Mouse (Mus musculus): ENCODE results near the gene Ctbs.

Gene Ctbs

DNA sequence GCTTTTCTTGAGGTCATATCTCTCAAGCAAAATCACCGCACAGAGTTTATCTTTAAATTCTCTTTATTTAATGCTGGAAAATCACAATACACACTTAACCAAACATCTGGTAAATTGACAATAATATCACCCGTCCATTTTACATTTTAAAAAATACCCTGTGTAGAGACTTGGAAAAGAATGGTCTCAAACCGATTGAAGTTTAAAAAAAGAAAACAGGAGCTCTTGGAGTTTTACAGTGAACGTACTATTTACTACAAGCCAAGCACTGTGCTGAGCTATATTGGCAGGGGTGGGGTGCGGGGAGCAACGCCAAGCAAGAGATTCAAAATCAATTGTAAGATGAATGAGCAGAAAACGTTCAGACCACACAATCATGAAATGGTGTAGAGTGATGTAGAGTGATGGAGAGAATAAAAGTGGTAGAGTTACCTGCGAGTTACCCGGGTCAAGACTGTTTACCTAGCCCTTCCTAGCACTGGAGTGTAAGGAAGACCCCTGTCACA is at the start of gene Ctbs:
Gene Ctbs, plus strand, starts transcription at position 51 of the 506 bp plus-strand sequence.
- in situ Hi-C loops (cut with MboI, MseI), result loop anchor here (5.0 to 10.0 kb wide), 2 partner anchors 47 to 485 kb away; partner anchors contain the start of gene Ssx2ip

DNA sequence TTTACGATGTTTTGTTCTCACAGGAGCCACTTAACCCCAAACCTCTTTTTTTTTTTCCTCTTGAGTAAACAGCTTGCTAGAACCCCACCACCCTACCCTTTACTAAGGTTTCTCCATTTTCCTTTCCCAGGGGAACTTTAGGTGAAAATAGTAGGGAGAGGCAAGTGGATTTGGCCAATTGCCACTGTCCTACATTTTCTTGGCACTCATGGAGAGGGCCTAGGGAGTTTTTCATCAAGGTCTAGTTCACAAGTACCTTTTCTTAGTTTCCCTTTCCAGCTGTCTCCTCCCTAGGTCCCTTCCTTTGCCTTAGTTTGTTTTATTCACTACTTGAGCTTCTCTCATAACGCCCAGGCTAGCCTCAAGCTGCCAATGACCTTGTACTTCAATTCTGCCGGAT is 45.8 kb upstream of the Ctbs start:
- in situ Hi-C loops (cut with MboI, MseI), result loop anchor here (5.0 kb wide), 1 partner anchor 49 kb away; no protein-coding TSS in a partner anchor

GRCm38 (mm10) chr3:146404311-146405201 is 45.0 kb upstream of the Ctbs start, which contains the start of gene Ssx2ip:
Gene Ssx2ip, plus strand, starts transcription at chr3:146404642.
- in situ Hi-C loops (cut with MboI, MseI), result loop anchor here (5.0 kb wide), 1 partner anchor 48 kb away; no protein-coding TSS in a partner anchor

- in situ Hi-C loops (cut with MboI, MseI), result no loop called here
Observed at GRCm38 (mm10) chr3:146405213-146406006, 44.2 kb upstream of the Ctbs start.

GRCm38 (mm10) chr3:146406007-146406341 is 43.6 kb upstream of the Ctbs start:
- in situ Hi-C loops (cut with MboI, MseI), result no loop called here

GRCm38 (mm10) chr3:146407086-146407721 is 42.4 kb upstream of the Ctbs start:
- in situ Hi-C loops (cut with MboI, MseI), result no loop called here

- in situ Hi-C loops (cut with MboI, MseI), result no loop called here
Observed at GRCm38 (mm10) chr3:146410114-146410513, 39.5 kb upstream of the Ctbs start.

GRCm38 (mm10) chr3:146412008-146412407 is 37.6 kb upstream of the Ctbs start:
- in situ Hi-C loops (cut with MboI, MseI), result no loop called here

DNA sequence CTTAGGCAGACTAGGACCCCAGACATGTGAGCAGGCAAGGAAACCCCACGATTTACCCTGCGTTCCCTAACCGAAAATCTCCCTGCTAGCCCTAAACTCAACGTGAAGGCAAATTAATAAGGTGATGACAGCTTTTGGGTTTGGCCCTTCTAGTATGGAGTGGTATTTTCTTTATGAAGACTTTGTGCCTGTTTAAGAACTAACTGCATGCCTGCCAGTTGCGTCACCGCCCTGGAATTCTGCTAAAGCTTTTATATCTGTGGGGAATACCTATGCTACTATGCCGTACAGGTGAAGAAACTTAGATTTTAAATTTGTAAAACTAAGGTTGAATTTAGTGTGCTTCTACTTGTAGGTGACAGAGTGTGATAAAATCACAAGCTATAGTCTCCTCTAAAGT is 37.1 kb upstream of the Ctbs start:
- in situ Hi-C loops (cut with MboI, MseI), result no loop called here

GRCm38 (mm10) chr3:146413016-146413415 is 36.6 kb upstream of the Ctbs start:
- in situ Hi-C loops (cut with MboI, MseI), result no loop called here

- in situ Hi-C loops (cut with MboI, MseI), result no loop called here
Observed at GRCm38 (mm10) chr3:146413992-146414391, 35.6 kb upstream of the Ctbs start.

DNA sequence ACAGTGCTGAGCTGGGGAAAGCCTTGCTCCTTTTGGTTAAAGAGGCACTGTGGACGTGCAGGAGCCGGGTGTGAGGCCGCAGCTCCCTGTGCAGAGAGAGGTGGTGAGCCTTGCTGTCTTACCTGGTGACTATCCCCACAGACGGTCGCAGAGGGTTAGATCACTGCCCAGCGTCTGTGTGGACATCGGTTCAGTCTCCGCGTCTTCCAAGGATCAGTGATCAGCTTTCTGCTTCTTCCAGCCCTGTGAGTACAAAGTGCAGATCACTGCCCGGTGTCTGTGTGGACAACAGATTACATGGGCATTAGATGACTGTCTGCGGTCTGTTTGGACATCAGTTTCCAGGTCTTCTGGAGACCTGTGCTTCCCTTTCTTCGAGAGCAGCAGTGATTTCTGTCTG is 35.0 kb upstream of the Ctbs start:
- in situ Hi-C loops (cut with MboI, MseI), result no loop called here

GRCm38 (mm10) chr3:146417873-146418272 is 31.7 kb upstream of the Ctbs start:
- in situ Hi-C loops (cut with MboI, MseI), result no loop called here

- in situ Hi-C loops (cut with MboI, MseI), result no loop called here
Observed at GRCm38 (mm10) chr3:146418901-146419300, 30.7 kb upstream of the Ctbs start.

GRCm38 (mm10) chr3:146419534-146419933 is 30.1 kb upstream of the Ctbs start:
- in situ Hi-C loops (cut with MboI, MseI), result no loop called here

DNA sequence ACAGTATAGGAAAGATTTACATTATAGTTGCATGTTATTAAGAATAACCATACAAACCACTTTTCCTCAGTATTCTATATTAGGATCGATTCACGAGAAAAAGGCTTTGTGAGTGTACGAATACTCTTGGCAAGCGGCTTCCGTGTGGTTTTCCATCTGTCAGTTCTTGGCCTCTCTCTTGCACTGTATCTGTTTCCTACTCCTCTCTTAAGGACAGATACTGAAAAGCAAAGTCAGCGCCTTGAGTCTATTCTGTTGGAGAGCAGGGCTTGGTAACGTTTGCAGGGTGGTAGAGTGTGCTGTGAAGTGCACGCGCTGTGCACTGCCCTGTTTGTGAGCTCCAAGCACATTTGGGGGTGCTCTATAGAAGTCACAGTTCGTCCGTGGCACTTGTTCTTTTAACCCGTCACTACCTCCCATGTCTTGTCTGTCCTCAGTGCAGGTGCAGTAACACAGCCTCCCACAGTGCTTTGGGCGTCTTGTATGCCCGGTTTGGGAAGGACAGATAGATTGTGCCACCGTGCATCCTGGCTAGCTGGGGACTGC is 29.5 kb upstream of the Ctbs start:
- in situ Hi-C loops (cut with MboI, MseI), result loop anchor here (10.0 kb wide), 1 partner anchor 235 kb away; no protein-coding TSS in a partner anchor

DNA sequence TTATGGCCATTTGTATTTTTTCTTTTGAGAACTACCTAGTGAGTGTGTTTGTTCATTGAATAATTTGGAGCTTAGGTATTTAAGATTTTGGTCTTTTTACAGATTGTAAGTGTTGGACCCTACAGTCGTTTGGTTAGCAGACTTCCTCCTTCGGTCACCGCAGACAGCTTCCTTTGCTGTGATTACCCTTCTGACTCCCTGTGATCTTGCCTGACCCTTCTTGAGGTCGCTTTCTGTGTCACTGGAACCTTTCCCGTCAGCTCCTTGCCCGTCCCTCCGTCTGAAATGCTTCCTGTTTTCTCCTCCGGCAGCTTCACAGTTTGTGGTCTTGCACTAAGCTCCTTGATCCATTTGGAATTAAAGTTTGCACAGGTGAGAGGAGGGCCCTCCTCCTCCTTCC is 27.8 kb upstream of the Ctbs start:
- in situ Hi-C loops (cut with MboI, MseI), result loop anchor here (10.0 kb wide), 1 partner anchor 237 kb away; no protein-coding TSS in a partner anchor

- in situ Hi-C loops (cut with MboI, MseI), result loop anchor here (10.0 kb wide), 1 partner anchor 239 kb away; no protein-coding TSS in a partner anchor
Observed at GRCm38 (mm10) chr3:146423710-146424109, 25.9 kb upstream of the Ctbs start.

DNA sequence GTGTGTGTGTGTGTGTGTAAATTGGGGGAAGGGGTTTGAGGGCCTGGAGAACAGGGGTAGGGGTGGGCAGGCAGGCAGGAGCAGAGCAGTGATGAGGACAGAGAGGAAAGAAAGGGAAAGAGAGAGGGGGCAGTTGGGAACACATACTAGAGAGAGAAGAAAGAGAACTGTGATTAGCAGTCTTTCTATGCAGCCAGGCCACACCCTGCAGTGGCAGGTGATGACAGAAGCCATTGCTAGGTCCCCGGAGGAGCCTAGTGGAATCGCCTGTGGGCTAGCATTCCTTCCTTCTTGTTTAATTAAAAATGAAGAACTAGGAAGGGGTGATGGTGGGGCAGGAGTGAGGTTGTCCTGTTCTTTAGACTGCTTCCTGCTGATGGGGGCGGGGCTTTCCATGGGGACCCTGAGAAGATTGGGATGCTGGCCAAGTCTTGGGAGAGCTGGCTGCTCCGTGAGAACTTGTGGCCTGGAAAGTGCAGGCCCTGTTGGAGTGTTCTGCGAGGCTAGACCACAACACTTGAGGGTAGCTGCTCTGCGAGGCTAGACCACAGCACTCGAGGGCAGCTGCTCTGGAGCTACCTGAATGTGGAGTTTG is 25.2 kb upstream of the Ctbs start:
- in situ Hi-C loops (cut with MboI, MseI), result loop anchor here (10.0 kb wide), 1 partner anchor 240 kb away; no protein-coding TSS in a partner anchor

- in situ Hi-C loops (cut with MboI, MseI), result loop anchor here (10.0 kb wide), 1 partner anchor 241 kb away; no protein-coding TSS in a partner anchor
Observed at GRCm38 (mm10) chr3:146425902-146426301, 23.7 kb upstream of the Ctbs start.

DNA sequence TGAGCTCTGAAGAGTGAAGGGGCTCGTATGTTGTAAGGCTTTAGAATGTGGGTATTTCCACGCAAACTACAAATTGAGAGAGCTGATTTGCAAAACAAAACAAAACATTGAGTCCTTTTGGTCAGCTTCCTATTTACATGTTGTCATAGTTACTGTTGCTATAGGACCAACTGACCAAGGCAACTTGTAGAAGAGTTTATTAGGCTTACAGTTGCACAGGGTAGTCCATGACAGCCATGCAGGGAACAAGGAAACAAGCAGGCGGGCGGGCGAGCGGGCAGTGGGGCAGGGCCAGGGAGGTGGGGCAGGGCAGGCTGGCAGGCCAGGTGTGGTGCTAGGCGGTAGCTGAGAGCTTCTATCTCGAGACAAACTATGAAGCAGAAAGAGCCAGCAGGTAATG is 23.1 kb upstream of the Ctbs start:
- in situ Hi-C loops (cut with MboI, MseI), result loop anchor here (10.0 kb wide), 1 partner anchor 242 kb away; no protein-coding TSS in a partner anchor

Measured in T-helper 1 cell (primary cell).